Mouse (Mus musculus) megakaryocyte, embryonic 14.5 days (primary cell): ENCODE data around the gene Sptlc2. TPM values are rescaled to one million over a fixed set of nuclear protein-coding genes. Genes with fewer than 3 reads are reported as not detected.

Source experiments
- H3K27me3 ChIP-seq: replicated peaks from 2 replicates; pipeline ENCODE3; 2012; ENCODE audit warnings: inconsistent platforms
- H3K36me3 ChIP-seq: replicated peaks from 2 replicates; pipeline ENCODE3; 2012; ENCODE audit warnings: low read length, inconsistent platforms, mixed read lengths
- H3K4me1 ChIP-seq: 2 replicates; pipeline ENCODE4 v1.6.1; 2012; ENCODE audit warnings: inconsistent platforms
- H3K4me3 ChIP-seq: replicated peaks from 2 replicates; pipeline ENCODE3; 2012; ENCODE audit warnings: moderate library complexity, mild to moderate bottlenecking, inconsistent platforms
- H3K9me3 ChIP-seq: 2 replicates; pipeline ENCODE4 v1.6.1; 2012; ENCODE audit warnings: inconsistent platforms
- FLI1 ChIP-seq: IDR thresholded peaks from 2 replicates; pipeline ENCODE4 v1.6.1; 2012; ENCODE audit warnings: low read length, inconsistent platforms, mixed read lengths
- GATA1 ChIP-seq: IDR thresholded peaks from 3 replicates; pipeline ENCODE4 v1.6.1; 2012; ENCODE audit warnings: mixed read lengths, low read length, inconsistent platforms, borderline replicate concordance
- polyA plus RNA-seq: library from polyadenylated mRNA; stranded (reverse); fragments of >175 nt; gene quantifications from 2 replicates; pipeline ENCODE4 v1.2.3, GENCODE M21; 2012; ENCODE audit warnings: low replicate concordance; ENCODE audit not compliant: insufficient read depth

The Sptlc2 gene
- polyA plus RNA-seq, 1 experiment, result 44.0 TPM

GRCm38 (mm10) chr12:87343084-87343605 lies 45.0 kb downstream of the Sptlc2 start:
- Histone ChIP-seq H3K4me1 (peaks cover 14% of the 10 kb centered on the region), H3K9me3 (no peaks in the 10 kb centered on the region), H3K4me3 (no peak overlapping the region), H3K36me3 (peaks cover 84% of the 10 kb centered on the region), H3K27me3 (no peaks in the 10 kb centered on the region)
- TF ChIP-seq FLI1 (no peak), GATA1 (no peak)

GRCm38 (mm10) chr12:87338082-87338481 lies 50.1 kb downstream of the Sptlc2 start:
- peaks cover 11% of the 10 kb centered on the region for H3K4me1 ChIP-seq
- H3K9me3 ChIP-seq, result no peaks in the 10 kb centered on the region
- no peak overlapping the region for H3K4me3 ChIP-seq
- TF ChIP-seq FLI1 (no peak), GATA1 (no peak)
- peaks cover 85% of the 10 kb centered on the region for H3K36me3 ChIP-seq
- no peaks in the 10 kb centered on the region for H3K27me3 ChIP-seq

GRCm38 (mm10) chr12:87334886-87335285 lies 53.3 kb downstream of the Sptlc2 start:
- Histone ChIP-seq H3K27me3 (no peaks in the 10 kb centered on the region), H3K9me3 (no peaks in the 10 kb centered on the region), H3K4me1 (peaks cover 43% of the 10 kb centered on the region), H3K36me3 (peaks cover 71% of the 10 kb centered on the region), H3K4me3 (no peak overlapping the region)
- TF ChIP-seq FLI1, result no peak
- no peak for TF ChIP-seq GATA1

- TF ChIP-seq GATA1 (no peak), FLI1 (no peak)
- H3K36me3 ChIP-seq, result peaks cover 69% of the 10 kb centered on the region
Observed at GRCm38 (mm10) chr12:87333794-87334193, 54.4 kb downstream of the Sptlc2 start.

GRCm38 (mm10) chr12:87332511-87332910 lies 55.6 kb downstream of the Sptlc2 start:
- no peaks in the 10 kb centered on the region for H3K27me3 ChIP-seq
- H3K36me3 ChIP-seq, result peaks cover 65% of the 10 kb centered on the region
- TF ChIP-seq GATA1 (no peak), FLI1 (no peak)
- peaks cover 62% of the 10 kb centered on the region for H3K4me1 ChIP-seq
- no peaks in the 10 kb centered on the region for H3K9me3 ChIP-seq
- no peak overlapping the region for H3K4me3 ChIP-seq

More at GRCm38 (mm10) chr12:87333794-87334193, 54.4 kb downstream of the Sptlc2 start:
- Histone ChIP-seq H3K4me1 (peaks cover 54% of the 10 kb centered on the region), H3K4me3 (no peak overlapping the region), H3K27me3 (no peaks in the 10 kb centered on the region), H3K9me3 (no peaks in the 10 kb centered on the region)

- Histone ChIP-seq H3K9me3 (no peaks in the 10 kb centered on the region), H3K4me3 (peak overlapping the region; percentile 62), H3K36me3 (peaks cover 62% of the 10 kb centered on the region), H3K4me1 (peaks cover 68% of the 10 kb centered on the region), H3K27me3 (no peaks in the 10 kb centered on the region)
- no peak for TF ChIP-seq FLI1
- TF ChIP-seq GATA1, result no peak
Observed at GRCm38 (mm10) chr12:87331908-87332307, 56.2 kb downstream of the Sptlc2 start.

- Histone ChIP-seq H3K4me1 (peaks cover 76% of the 10 kb centered on the region), H3K4me3 (peak overlapping the region; percentile 56), H3K27me3 (no peaks in the 10 kb centered on the region), H3K9me3 (no peaks in the 10 kb centered on the region), H3K36me3 (peaks cover 65% of the 10 kb centered on the region)
- no peak for TF ChIP-seq FLI1
- TF ChIP-seq GATA1, result no peak
Observed at GRCm38 (mm10) chr12:87331053-87331456, 57.1 kb downstream of the Sptlc2 start.

GRCm38 (mm10) chr12:87330213-87330612 lies 57.9 kb downstream of the Sptlc2 start:
- no peaks in the 10 kb centered on the region for H3K27me3 ChIP-seq
- peaks cover 68% of the 10 kb centered on the region for H3K36me3 ChIP-seq
- no peaks in the 10 kb centered on the region for H3K9me3 ChIP-seq
- TF ChIP-seq GATA1, result no peak
- TF ChIP-seq FLI1, result no peak
- peaks cover 83% of the 10 kb centered on the region for H3K4me1 ChIP-seq
- peak overlapping the region; percentile 54 for H3K4me3 ChIP-seq

- Histone ChIP-seq H3K4me1 (peaks cover 83% of the 10 kb centered on the region), H3K9me3 (no peaks in the 10 kb centered on the region), H3K36me3 (peaks cover 69% of the 10 kb centered on the region), H3K27me3 (no peaks in the 10 kb centered on the region), H3K4me3 (peak overlapping the region; percentile 40)
- TF ChIP-seq GATA1, result no peak
- TF ChIP-seq FLI1, result no peak
Observed at GRCm38 (mm10) chr12:87328025-87328424, 60.1 kb downstream of the Sptlc2 start.

GRCm38 (mm10) chr12:87327610-87328009 lies 60.5 kb downstream of the Sptlc2 start:
- Histone ChIP-seq H3K4me1 (peaks cover 79% of the 10 kb centered on the region), H3K9me3 (no peaks in the 10 kb centered on the region), H3K4me3 (peak overlapping the region; percentile 62), H3K27me3 (no peaks in the 10 kb centered on the region), H3K36me3 (peaks cover 68% of the 10 kb centered on the region)
- no peak for TF ChIP-seq FLI1
- no peak for TF ChIP-seq GATA1

GRCm38 (mm10) chr12:87325452-87325851 lies 62.7 kb downstream of the Sptlc2 start:
- Histone ChIP-seq H3K4me3 (no peak overlapping the region), H3K27me3 (no peaks in the 10 kb centered on the region), H3K36me3 (peaks cover 72% of the 10 kb centered on the region), H3K9me3 (no peaks in the 10 kb centered on the region), H3K4me1 (peaks cover 57% of the 10 kb centered on the region)
- TF ChIP-seq GATA1 (no peak), FLI1 (no peak)
